Mouse (Mus musculus) inflammation-experienced regulatory T-cells (primary cell): ENCODE measurements around the gene Mrps36. TPM values are rescaled to one million over a fixed set of nuclear protein-coding genes. Genes with fewer than 3 reads are reported as not detected.

Experiments
- polyA plus RNA-seq, 2 experiments: library from polyadenylated mRNA; unstranded; fragments of 100-300 nt; shearing (Covaris generic); gene quantifications; one replicate each; pipeline ENCODE4 v1.2.1; 2017

The Mrps36 gene
- 10 to 100 TPM; 81.1 to 88.2 TPM for polyA plus RNA-seq

DNA sequence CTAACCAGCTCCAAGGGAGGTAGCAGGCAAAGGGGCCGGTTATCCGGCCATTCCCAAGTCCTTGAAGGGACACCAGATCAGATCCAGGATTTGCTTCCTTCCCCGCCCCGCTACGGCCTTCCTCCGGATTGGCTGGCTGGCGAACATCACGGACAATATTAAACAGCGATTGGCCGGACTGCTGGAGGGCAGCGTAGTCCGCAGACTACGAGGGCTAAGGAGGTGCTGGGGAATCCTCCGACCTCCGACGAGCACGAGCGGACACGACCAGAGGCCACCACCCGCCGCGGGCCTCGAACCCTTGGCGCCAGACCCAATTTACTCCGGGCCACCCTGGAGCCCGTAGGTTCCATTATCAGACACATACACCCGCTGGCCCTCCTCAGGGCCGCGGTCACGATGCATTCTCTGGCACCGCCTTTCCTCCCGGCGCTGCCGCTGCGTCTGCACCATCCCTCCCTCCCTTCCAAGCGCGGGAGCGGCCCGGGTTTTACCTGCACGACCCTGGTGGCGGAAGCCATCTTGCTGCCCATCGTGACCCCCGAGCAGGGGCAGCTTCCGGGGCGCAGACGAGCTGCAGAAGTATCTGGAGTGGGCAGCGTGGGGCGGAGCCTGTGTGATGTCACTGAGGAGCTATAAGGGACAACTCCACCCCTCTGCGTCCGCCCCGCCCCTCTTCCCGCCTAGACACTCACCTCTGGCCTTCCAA, at the start of gene Mrps36:
Mrps36 (minus strand) TSS at position 624 of the 709 bp plus-strand sequence.

GRCm38 (mm10) chr13:100786414-100786867, 42.0 kb upstream of the Mrps36 start, which contains the start of gene Ccnb1:
TSS of gene Ccnb1 (minus strand) at chr13:100786570.

DNA sequence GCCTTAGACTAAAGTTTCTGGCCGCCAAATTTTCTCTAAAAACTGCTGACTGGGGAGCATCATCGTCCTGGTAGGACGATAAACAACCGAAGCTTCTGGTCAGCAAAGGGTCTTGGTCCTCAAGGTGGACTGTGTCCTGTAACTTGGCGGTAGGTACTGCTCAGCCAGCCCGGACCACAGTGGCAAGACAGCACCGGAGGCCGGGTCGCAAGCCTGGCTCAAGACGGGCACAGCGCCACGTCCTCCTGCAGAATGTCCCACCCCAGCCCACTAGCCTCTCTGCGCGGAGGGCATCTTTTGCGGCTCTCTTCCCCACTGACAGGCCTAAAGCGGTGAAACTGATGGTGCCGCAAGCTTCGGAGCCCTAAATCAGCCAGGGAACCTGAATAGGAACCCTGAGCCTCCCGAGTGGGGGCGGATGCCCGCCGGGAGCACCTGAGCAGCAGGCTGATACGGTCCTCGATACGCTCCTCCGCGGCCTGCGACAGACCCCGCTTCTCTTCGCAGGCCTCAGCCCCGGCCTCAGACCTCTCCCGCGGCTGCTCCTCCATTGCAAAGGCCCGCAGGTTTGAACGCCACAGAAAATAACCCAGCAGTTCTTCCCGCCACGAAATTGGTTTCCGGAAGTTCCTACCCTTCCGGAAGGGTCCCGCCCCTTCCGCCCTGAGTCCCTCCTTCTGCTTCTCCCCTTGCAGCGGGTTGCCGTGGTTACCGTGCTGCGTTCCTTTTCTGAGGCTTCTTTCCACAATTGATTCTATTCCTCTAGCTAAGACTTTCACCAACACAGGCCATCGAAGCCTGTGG, 31.0 kb upstream of the Mrps36 start, which contains the start of gene Cenph:
Cenph (minus strand) TSS at position 648 of the 804 bp plus-strand sequence.

DNA sequence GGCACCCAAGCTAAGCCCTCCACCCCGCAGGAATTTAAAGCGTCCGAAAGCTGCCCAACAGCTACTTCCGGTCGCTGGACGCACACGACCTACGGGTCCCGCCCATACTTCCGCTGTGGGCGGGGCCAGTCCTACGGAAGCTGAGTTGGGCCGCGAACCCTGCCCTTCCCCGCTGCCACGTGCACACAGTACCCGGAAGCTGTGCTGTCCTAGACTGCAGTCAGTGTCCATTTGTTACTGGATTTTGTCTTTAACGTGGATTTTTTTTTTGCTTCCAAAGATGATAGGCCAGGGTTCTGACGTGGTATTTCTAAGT, 13.6 kb downstream of the Mrps36 start, which contains the start of gene Cdk7:
Cdk7 (minus strand) TSS at position 79 of the 316 bp plus-strand sequence.

Other genes with a start within 250 kb of the Mrps36 start
- 1 to 10 TPM; 1.4 to 3.8 TPM for gene Ocln, start 191.9 kb downstream of the Mrps36 start, polyA plus RNA-seq
- 10 to 100 TPM in 1 of 2 experiments, 1 to 10 TPM in 1; 9.3 to 11.7 TPM for gene Marveld2, start 127.7 kb downstream of the Mrps36 start, polyA plus RNA-seq
- 100 to 1,000 TPM; 100 to 126 TPM for gene Ak6, start 93.7 kb downstream of the Mrps36 start, polyA plus RNA-seq
- 10 to 100 TPM; 24.5 to 30.6 TPM for gene Rad17, start 93.6 kb downstream of the Mrps36 start, polyA plus RNA-seq
- 1 to 10 TPM; 2.8 to 6.3 TPM for gene Taf9, start 93.1 kb downstream of the Mrps36 start, polyA plus RNA-seq
- gene Ccdc125, start 74.9 kb downstream of the Mrps36 start, polyA plus RNA-seq: 10 to 100 TPM; 23.1 to 26.7 TPM
- 10 to 100 TPM; 80.4 to 85.6 TPM for gene Cdk7, start 13.7 kb downstream of the Mrps36 start, polyA plus RNA-seq
- 1 to 10 TPM; 2.1 to 3.7 TPM for gene Cenph, start 31.2 kb upstream of the Mrps36 start, polyA plus RNA-seq
- 1 to 10 TPM; 2.4 to 4.6 TPM for gene Ccnb1, start 41.9 kb upstream of the Mrps36 start, polyA plus RNA-seq
- 10 to 100 TPM; 50.6 to 55.0 TPM for gene Slc30a5, start 88.8 kb upstream of the Mrps36 start, polyA plus RNA-seq